Mouse (Mus musculus) hematopoietic stem cell, adult 5-6 weeks (primary cell): ENCODE measurements around the gene Irf2bpl. TPM values are rescaled to one million over a fixed set of nuclear protein-coding genes. Genes with fewer than 3 reads are reported as not detected.
A peak's percentile ranks its signal among the peaks of the same experiment; 100 is the strongest.

Source experiments
- ATAC-seq, 2 experiments: fragments of 125-278 bp in 1 of 2; replicated peaks in 1 of 2; 2 replicates each; pipeline ENCODE4 v1.8.0; 2016 to 2017; ENCODE audit warnings: inconsistent platforms in 2 of 2, mild to moderate bottlenecking in 2 of 2, moderate number of reproducible peaks in 2 of 2, low read depth in 1 of 2, moderate TSS enrichment in 1 of 2; ENCODE audit not compliant: low FRiP score in 2 of 2, poor library complexity in 2 of 2, severe bottlenecking in 2 of 2, insufficient read depth in 1 of 2, low TSS enrichment in 1 of 2
- total RNA-seq: library from RNA; stranded (forward); fragments of 172-1452, 232-1000 nt; gene quantifications from 2 replicates; pipeline ENCODE4 v1.2.3, GENCODE M21; 2017

Irf2bpl gene
- total RNA-seq, 1 experiment from 2014 or later, result 5.6 TPM

GRCm38 (mm10) chr12:86890091-86890720 is 5.6 kb upstream of the Irf2bpl start:
- no peak for ATAC-seq

DNA sequence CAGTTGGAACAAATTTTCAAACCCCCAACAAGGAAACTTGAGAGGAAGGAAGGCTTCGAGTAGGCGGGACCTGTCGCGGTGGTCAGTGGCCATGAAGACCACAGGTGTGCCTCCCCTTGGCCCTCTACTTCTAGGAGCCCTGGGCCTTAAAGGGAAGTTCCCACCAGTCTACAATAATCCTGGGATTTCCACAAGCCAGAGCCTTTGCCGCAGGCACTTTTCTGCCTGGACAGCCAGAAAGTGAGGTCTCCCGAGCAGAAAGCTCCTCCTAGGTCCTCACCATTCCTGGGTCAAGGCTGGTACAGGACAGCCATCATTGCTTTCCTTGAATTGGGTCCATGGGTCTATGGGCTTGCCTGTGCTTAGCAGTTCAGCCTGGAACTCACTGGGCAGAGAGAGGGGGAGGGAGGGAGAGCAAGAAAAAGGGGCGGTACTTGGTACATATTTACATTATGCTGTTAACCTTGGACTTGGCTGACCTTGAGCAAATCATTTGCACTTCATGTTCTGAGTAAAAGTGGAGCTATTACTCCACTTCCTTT is 4.6 kb upstream of the Irf2bpl start:
- ATAC-seq, result no peak

- peak; percentile 31 to 38; a peak in 3 of 4 replicates for ATAC-seq
Observed at GRCm38 (mm10) chr12:86888130-86889069, 3.8 kb upstream of the Irf2bpl start.

DNA sequence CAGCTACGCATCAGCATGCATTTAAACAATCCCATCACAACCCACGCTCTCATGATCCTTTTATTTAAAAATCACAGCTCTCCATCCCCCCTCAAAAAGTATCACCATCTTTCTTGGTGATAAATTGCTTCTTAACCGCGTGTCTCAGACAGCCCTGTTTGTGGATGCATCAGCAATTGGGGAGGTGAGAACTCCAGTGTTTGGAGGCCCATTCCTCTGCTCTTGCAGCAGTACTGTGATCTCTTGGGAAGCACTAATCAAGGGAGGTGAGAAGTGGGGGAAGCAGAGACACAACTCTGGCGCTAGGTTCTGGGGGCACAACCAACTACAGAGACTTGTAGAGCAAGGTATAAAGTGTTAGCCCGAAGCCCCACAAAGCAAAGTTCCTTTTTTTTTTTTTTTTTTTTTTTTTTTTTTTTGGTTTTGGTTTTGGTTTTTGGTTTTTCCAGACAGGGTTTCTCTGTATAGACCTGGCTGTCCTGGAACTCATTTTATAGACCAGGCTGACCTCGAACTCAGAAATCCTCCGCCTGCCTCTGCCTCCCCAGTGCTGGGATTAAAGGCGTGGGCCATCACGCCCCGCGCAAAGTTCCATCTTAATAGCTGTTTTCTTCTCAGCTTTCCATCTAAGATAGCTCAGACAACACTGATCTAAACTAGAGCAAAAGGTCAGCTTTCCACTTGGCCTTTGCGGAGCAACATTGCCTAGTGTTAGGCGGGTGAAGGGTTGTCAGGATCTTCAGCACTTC is 3.0 kb upstream of the Irf2bpl start:
- no peak for ATAC-seq

DNA sequence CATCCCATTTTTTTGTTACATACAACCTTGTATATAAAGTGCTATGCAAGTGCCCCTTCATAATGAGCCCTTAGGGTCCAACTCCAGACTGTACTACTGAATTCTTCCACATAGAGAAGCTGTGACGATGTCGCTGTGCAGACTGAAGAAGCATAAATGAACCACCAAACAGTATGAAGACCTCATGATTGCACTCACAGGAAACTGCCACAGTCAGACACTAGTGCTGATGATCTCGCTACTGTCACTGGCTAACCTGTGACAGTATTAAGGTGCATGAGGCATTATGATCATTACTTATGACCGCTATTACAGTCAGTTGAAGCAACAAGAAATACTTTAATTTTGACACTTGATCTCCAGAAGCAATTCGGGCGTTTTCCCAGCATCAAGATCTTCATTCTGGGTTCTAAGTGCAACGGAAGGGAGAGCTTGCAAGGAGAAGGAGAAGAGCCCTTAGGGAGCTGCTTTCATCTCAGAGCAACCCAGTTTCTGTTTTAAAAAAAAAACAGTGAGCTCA is 1.9 kb upstream of the Irf2bpl start:
- no peak for ATAC-seq

- no peak for ATAC-seq
Observed at GRCm38 (mm10) chr12:86885746-86886145, 1.1 kb upstream of the Irf2bpl start.

DNA sequence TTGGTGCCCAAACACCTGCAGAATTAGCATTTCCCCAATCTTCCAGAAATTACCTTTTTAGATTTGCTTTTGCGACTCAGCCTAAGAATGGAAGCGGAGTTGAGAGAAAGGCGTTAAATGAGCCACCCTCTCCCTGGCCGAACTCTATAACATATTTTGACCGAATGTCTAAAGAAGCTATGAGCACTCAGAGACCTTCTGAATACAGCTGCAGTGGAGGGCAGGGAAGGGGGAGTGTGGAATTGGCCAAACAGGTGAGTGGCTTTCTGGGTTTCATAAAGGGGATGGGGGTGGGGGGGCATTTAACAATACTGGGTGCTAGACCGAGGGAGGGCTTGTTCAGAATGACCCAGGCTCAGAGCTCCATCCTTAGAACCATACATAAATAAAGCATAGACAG is 738 bp upstream of the Irf2bpl start:
- ATAC-seq, result no peak

DNA sequence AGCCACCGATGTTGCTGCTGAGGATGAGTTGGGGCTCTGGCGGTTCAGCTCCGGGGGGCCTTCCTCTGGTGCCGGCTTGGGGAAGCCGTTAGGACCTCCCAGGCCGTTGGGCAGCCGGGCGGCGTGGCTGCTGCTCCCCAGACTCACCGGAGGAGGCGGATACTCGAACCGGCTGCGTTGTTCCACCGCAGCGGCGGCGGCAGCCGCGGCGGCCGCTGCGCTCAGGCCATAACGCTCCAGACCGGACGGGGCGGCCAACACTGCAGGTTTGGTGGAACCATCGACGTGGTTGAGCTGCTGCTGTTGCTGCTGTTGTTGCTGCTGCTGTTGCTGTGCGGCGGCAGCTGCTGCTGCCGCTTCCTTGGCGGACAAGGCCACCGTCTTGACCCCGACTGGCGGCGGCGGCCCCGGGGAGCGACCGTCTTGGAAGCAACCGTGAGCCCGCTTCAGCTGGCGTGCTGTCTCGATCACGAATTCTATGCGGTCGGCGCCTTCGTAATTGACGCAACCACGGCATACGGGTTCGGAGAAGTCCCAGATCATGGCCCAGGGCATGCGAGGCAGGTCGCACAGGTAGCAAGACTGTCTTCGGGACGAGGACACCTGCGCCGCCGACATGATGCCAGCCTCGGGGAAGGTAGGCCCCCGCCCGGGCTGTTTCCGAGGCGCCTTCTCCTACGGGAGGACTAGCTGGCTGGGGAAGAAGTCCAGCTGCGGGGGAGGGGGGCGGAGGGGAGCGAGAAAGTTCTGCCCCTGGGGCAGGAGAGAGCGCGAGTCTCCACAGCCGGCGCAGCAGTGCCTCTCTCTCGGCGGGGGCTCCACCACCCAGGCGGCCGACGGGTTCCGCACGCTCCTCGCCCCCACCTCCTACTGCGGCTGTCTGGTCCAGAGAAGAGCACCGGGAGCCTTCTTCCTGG is 1.1 kb downstream of the Irf2bpl start:
- ATAC-seq, result no peak

- no peak for ATAC-seq
Observed at GRCm38 (mm10) chr12:86883019-86883279, 1.6 kb downstream of the Irf2bpl start.

DNA sequence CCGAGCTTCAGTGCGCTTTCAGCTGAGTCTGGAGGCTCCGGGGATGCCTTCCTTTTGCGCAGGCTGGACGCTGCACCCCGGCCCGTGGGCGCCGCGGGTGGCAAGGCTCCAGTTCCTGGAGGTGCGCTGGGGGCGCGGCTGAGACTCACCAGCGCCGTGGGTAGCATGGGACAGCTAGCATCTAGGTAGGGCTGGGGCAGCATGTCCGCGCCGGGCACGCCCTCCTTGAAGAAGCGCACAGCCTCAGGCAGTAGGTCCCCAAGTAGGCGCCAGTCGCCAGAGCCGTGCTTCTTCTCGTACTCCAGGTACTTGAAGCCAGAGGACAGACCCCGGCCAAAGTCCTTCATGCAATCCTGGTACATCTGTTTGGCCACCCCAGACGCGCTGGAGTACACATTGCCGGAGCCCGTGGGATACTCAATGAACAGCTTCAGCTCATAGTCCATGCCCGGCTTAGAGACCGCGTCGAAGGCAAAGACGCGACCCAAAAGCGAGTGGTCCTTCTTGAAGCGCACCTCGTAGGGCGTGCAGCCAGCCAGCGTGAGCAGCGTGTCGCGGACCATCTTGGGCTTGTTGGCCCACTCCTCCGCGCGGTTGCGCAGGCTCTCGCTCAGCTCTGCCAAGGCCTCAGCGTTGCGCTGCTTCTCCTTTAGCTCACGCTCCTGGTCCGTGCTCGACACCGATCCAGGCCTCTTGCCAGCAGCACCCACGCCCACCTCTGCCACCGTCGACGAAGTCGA is 2.1 kb downstream of the Irf2bpl start:
- ATAC-seq, result peak in 1 of 2 experiments; percentile 32; a peak in 2 of 4 replicates

DNA sequence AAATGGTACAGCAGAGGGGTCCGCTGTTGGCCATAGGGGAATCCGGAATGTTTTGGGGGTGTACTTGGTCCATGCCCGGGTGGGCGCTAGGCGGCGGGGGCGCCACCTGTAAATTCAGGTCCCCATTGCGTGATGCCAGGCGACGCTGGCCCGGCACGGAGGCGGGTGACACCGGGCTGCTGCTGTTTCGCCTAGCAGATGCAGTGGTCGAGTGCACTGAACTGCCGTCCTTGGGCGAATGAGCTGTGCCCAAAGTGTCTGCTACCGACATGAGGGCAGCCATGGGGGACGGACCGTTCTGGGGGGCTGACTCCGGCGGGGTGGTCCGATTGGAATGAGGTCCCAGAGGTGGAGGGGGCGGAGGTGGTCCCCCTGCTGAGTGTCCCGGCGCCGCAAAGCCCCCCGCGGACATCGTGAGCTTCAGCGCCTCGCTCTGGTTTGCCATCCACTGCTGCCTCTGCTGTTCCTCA is 2.8 kb downstream of the Irf2bpl start:
- ATAC-seq, result no peak

DNA sequence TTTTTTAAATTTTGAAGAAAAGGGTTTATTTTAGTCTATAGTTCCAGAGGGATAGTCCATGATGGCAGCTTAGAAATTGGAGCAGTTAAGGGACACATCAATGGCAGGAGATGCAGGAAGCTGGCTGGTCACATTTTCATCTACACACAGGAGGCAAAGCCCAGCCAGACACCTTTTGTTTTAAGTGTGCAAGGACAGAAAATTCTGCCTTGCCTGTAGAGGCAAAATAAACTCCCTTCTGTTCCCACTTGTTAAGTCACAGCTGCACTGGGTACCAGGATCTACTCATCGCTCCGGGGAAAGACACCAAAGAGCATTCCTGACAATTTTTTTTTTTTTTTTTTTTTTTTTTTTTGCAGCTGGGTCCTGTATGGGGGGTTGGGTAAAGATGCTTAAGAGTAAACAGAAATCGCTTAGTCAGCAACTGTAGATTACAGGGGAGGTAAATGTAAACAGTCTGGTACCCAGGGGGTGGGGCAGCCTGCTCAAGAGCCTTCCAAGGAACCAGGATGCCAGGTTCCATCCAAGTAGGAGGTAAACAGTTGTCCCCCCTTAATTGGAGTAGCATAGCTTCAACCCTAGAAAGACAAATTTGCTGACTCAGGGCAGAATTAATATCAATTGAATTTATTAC is 4.4 kb downstream of the Irf2bpl start:
- no peak for ATAC-seq

- ATAC-seq, result no peak
Observed at GRCm38 (mm10) chr12:86879446-86880085, 5.0 kb downstream of the Irf2bpl start.

- ATAC-seq, result 0 out of 4 replicates have a peak, but pooled peaks of 1 of the 2 experiments have one; percentile 15
Observed at GRCm38 (mm10) chr12:86878426-86879353, 5.9 kb downstream of the Irf2bpl start.
